Mouse (Mus musculus): ENCODE measurements around the gene Vps45. TPM values are rescaled to one million over a fixed set of nuclear protein-coding genes. Genes with fewer than 3 reads are reported as not detected.
A peak's percentile ranks its signal among the peaks of the same experiment; 100 is the strongest.

Vps45 gene
- total and polyA plus RNA-seq, 3 experiments = 20.6 to 92.0 (median 28.9) TPM

DNA sequence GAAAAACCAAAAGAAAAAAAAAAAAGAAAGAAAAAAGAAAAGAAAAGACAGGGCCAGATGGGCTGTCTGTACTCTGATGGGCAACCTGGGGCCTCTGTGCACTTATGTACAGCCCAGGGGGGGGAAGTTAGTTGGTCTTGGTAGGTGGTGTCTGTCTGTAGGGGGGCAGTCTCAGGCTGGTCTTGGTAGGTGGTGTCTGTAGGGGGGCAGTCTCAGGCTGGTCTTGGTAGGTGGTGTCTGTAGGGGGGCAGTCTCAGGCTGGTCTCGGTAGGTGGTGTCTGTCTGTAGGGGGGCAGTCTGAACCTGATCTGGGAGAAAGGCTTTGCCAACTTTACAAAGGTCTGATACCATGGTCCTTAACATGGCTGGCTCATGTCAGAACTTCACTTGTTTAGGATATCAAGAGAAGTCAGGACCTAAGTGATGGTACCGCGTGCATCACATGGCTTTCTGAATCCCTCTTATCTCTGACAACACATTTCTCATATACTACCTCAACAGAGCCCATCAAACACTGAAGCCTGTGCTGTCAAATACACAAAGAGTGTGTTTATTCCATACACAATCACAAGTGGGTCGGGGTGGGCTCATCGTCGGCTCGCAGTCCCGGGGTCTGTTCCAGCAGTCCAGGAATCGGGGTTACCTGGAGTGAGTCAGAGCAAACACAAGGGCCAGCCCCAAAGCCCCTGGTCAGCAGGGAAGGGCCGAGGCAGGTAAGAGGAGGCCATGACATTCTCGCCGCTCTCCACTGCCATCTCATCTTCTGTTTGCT is 58.8 kb downstream of the Vps45 start (continued):
- no peak for TF ChIP-seq NELFE (IDR thresholded peaks at IDR 0.05; ENCODE audit: low read depth, low read length)
- TF ChIP-seq TBP (IDR thresholded peaks at IDR 0.05; ENCODE audit: low read depth, low read length) = no peak
- no peak for TF ChIP-seq RAD21 (IDR thresholded peaks at IDR 0.05; ENCODE audit: low read depth, low read length)
- peak in 1 of 2 experiments; percentile 57; a peak in 2 of 4 replicates for TF ChIP-seq EP300 (IDR thresholded peaks at IDR 0.05; ENCODE audit: low read depth in 1 of 2, low read length in 2 of 2)
- TF ChIP-seq POLR2AphosphoS2 (IDR thresholded peaks at IDR 0.05; ENCODE audit: low read length) = no peak
- TF ChIP-seq USF2 (IDR thresholded peaks at IDR 0.05; ENCODE audit: borderline replicate concordance in 1 of 2, insufficient read depth in 1 of 2, low read depth in 1 of 2, low read length in 2 of 2) = no peak

DNA sequence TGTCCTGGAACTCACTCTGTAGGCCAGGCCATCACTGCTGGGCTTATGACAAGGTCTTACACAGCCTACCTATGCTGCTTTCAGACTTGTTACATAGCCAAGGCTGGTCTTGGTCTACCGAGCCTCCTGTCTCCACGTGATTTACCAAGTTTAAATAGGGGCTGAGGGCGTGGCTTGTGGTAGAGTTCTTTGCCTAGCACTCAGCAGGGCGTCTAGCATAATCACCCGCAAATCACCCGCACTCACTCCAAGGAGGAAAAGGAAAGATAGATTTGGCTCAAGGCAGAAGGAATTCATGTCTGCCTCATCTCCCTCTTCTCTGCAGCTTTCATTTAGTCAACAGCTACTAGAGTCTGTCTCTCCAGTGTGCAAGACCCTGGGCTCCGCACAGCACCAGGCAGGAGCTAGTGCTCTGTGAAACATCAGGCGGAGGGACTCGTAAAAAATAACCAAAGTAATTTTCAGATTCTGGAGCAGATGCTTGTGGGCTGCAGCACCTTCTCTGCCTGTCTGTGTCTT is 61.0 kb downstream of the Vps45 start:
- Histone ChIP-seq H3K79me2 (ENCODE audit: control insufficient read depth, insufficient read depth, low read length, poor library complexity) (peaks cover 3% of the 10 kb centered on the region; the same call in 1 of the 2 replicates), H3K4me3 (ENCODE audit: control insufficient read depth in 1 of 2, insufficient read depth in 1 of 2, low read depth in 2 of 2, low read length in 2 of 2) (no peak overlapping the region), H3K36me3 (ENCODE audit: control insufficient read depth in 1 of 2, insufficient read depth in 2 of 2, low read length in 2 of 2) (peaks cover 0 to 14% of the 10 kb centered on the region in 2 experiments; a peak in 2 of 4 replicates), H3K27ac (ENCODE audit: control insufficient read depth, low read depth, low read length) (no peak overlapping the region), H3K27me3 (ENCODE audit: control insufficient read depth in 1 of 2, insufficient read depth in 2 of 2, low read length in 2 of 2) (no peaks in the 10 kb centered on the region), H3K4me1 (ENCODE audit: control insufficient read depth in 1 of 2, insufficient read depth in 2 of 2, low read length in 2 of 2) (peaks cover 11 to 22% of the 10 kb centered on the region in 2 experiments), H3K9me3 (replicated peaks; ENCODE audit: insufficient read depth, low read length) (no peaks in the 10 kb centered on the region), H3K9ac (ENCODE audit: control insufficient read depth, low read depth, low read length, poor library complexity, severe bottlenecking) (no peak overlapping the region)
- DNase-seq (ENCODE audit: low read depth, low spot score) = peak; percentile 80
- TF ChIP-seq TBP (IDR thresholded peaks at IDR 0.05; ENCODE audit: low read depth, low read length) (no peak), TAL1 (IDR thresholded peaks at IDR 0.05; ENCODE audit: low read length) (no peak), E2F4 (IDR thresholded peaks at IDR 0.05; ENCODE audit: borderline replicate concordance, low read depth, low read length) (no peak), CHD1 (IDR thresholded peaks at IDR 0.05; ENCODE audit: low read depth, low read length) (no peak), MAFK (IDR thresholded peaks at IDR 0.05; ENCODE audit: borderline replicate concordance, low read depth, low read length) (0 out of 2 replicates have a peak, but pooled peaks have one; percentile 25), POLR2AphosphoS2 (IDR thresholded peaks at IDR 0.05; ENCODE audit: low read length) (no peak), MYB (IDR thresholded peaks at IDR 0.05; ENCODE audit: low read depth, low read length) (no peak), MXI1 (IDR thresholded peaks at IDR 0.05; ENCODE audit: low read depth, low read length) (peak; percentile 93), RCOR1 (IDR thresholded peaks at IDR 0.05; ENCODE audit: low read depth, low read length) (peak; percentile 78), ZKSCAN1 (IDR thresholded peaks at IDR 0.05; ENCODE audit: low read depth, low read length) (no peak), CTCF (IDR thresholded peaks at IDR 0.05 in 2 of 3, conservative IDR thresholded peaks at IDR 0.05 in 1 of 3; ENCODE audit: control insufficient read depth in 1 of 3, insufficient read depth in 1 of 3, low read depth in 2 of 3, low read length in 3 of 3, poor library complexity in 1 of 3, severe bottlenecking in 1 of 3) (no peak), MYC (IDR thresholded peaks at IDR 0.05; ENCODE audit: low read depth, low read length) (peak; percentile 45; the same call in 1 of the 2 replicates), POLR2AphosphoS5 (IDR thresholded peaks at IDR 0.05; ENCODE audit: borderline replicate concordance, low read depth, low read length) (no peak), HCFC1 (IDR thresholded peaks at IDR 0.05; ENCODE audit: low read depth, low read length) (no peak), MAX (IDR thresholded peaks at IDR 0.05; ENCODE audit: low read length) (peak; percentile 80), EP300 (IDR thresholded peaks at IDR 0.05; ENCODE audit: low read depth in 1 of 2, low read length in 2 of 2) (0 out of 4 replicates have a peak, but pooled peaks of 1 of the 2 experiments have one; percentile 27), USF2 (IDR thresholded peaks at IDR 0.05; ENCODE audit: borderline replicate concordance in 1 of 2, insufficient read depth in 1 of 2, low read depth in 1 of 2, low read length in 2 of 2) (peak in 1 of 2 experiments; percentile 35; a peak in 1 of 4 replicates), CHD2 (IDR thresholded peaks at IDR 0.05; ENCODE audit: low read length) (no peak), NRF1 (IDR thresholded peaks at IDR 0.05; ENCODE audit: insufficient read depth, low read depth, low read length, poor library complexity, severe bottlenecking) (no peak), USF1 (IDR thresholded peaks at IDR 0.05; ENCODE audit: low read depth, low read length) (peak; percentile 87), BHLHE40 (IDR thresholded peaks at IDR 0.05; ENCODE audit: borderline replicate concordance, low read depth, low read length) (peak; percentile 54; the same call in 1 of the 2 replicates)
